Mouse (Mus musculus): ENCODE results near the gene Sufu. TPM values are rescaled to one million over a fixed set of nuclear protein-coding genes. Genes with fewer than 3 reads are reported as not detected.
A peak's percentile ranks its signal among the peaks of the same experiment; 100 is the strongest.

Gene Sufu
- polyA plus RNA-seq, 1 experiment from 2014 or later, result 33.8 TPM

- WGBS, result 27% methylated on average over 4 of the region's 4 CpGs
- Histone ChIP-seq H3K36me3 (ENCODE audit: control insufficient read depth, insufficient read depth, low read length) (peaks cover 37% of the 10 kb centered on the region), H3K4me1 (replicated peaks; ENCODE audit: control insufficient read depth, insufficient read depth, low read length) (peaks cover 5% of the 10 kb centered on the region; the same call in 1 of the 2 replicates), H3K4me2 (ENCODE audit: low read depth, low read length) (no peak overlapping the region), H3K27ac (ENCODE audit: low read length) (no peak overlapping the region), H3K27me3 (ENCODE audit: control insufficient read depth, insufficient read depth, low read depth, low read length) (no peaks in the 10 kb centered on the region), H3K4me3 (ENCODE audit: low read length) (no peak overlapping the region), H3K9ac (ENCODE audit: low read length) (no peak overlapping the region), H3K9me3 (ENCODE audit: control insufficient read depth, low read length) (no peaks in the 10 kb centered on the region)
- ATAC-seq (ENCODE audit: low read depth), result no peak
These were observed 20.8 kb upstream of the Sufu start for GRCm38 (mm10) chr19:46375891-46376290.

- H3K27me3 ChIP-seq (ENCODE audit: control insufficient read depth, insufficient read depth, low read depth, low read length), result no peaks in the 10 kb centered on the region
- no peaks in the 10 kb centered on the region for H3K4me1 ChIP-seq (replicated peaks; ENCODE audit: control insufficient read depth, insufficient read depth, low read length)
- peaks cover 66% of the 10 kb centered on the region for H3K36me3 ChIP-seq (ENCODE audit: control insufficient read depth, insufficient read depth, low read length)
- no peak overlapping the region for H3K4me2 ChIP-seq (ENCODE audit: low read depth, low read length)
- no peak overlapping the region for H3K4me3 ChIP-seq (ENCODE audit: low read length)
- no peak overlapping the region for H3K9ac ChIP-seq (ENCODE audit: low read length)
- WGBS, result 86% methylated on average over 9 of the region's 9 CpGs
- no peaks in the 10 kb centered on the region for H3K9me3 ChIP-seq (ENCODE audit: control insufficient read depth, low read length)
- no peak overlapping the region for H3K27ac ChIP-seq (ENCODE audit: low read length)
- ATAC-seq (ENCODE audit: low read depth), result no peak
These were observed 14.4 kb upstream of the Sufu start for GRCm38 (mm10) chr19:46382275-46382674.

- 83% methylated on average over 5 of the region's 5 CpGs for WGBS
- H3K4me2 ChIP-seq (ENCODE audit: low read depth, low read length), result no peak overlapping the region
- no peak for ATAC-seq (ENCODE audit: low read depth)
These were observed 6.8 kb upstream of the Sufu start for GRCm38 (mm10) chr19:46389872-46390271.

DNA sequence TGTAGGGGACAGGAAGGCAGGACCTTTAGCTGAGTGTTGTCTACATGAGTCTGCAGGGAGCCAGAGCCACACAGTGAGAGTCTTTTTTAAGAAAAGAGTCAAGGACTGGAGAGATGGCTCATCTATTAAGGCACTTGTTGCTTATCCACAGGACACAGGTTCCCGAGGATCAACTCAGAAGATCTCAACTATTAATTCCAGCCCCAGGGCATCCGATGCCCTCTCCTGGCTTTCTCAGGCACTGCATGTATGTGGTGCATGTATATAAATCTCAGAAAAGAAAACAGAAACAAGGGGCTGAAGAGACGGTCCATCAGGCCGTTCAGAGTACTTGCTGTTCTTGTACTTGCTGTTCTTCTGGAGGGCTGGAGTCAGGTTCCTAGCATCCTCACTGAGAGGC lies 4.7 kb upstream of the Sufu start:
- H3K9ac ChIP-seq (ENCODE audit: low read length), result no peak overlapping the region

More at GRCm38 (mm10) chr19:46389872-46390271, 6.8 kb upstream of the Sufu start:
- Histone ChIP-seq H3K4me1 (replicated peaks; ENCODE audit: control insufficient read depth, insufficient read depth, low read length) (peaks cover 14% of the 10 kb centered on the region), H3K9me3 (ENCODE audit: control insufficient read depth, low read length) (no peaks in the 10 kb centered on the region), H3K27me3 (ENCODE audit: control insufficient read depth, insufficient read depth, low read depth, low read length) (no peaks in the 10 kb centered on the region), H3K36me3 (ENCODE audit: control insufficient read depth, insufficient read depth, low read length) (peaks cover 4% of the 10 kb centered on the region; the same call in 1 of the 2 replicates), H3K9ac (ENCODE audit: low read length) (no peak overlapping the region), H3K27ac (ENCODE audit: low read length) (no peak overlapping the region), H3K4me3 (ENCODE audit: low read length) (no peak overlapping the region)

DNA sequence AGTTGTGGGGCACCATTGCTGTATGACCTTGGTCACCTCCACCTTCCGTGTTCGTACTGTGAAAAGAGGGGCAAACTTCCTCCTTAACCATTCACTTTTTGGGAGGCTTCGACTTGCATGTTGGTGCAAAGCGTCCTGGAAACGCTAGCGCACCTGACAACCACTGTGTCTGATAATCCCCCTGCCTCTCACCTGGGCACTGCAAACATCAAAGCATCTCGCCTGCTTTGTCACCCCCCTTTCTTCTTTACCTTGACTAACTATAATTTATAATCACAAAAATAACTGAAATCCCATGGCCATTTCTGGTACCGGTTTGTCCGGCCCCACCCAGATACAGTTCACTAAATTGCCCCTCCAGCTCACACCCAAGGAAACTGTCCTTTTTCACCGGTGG lies 2.0 kb upstream of the Sufu start:
- 5% methylated on average over 10 of the region's 10 CpGs for WGBS

More for the DNA sequence above, 4.7 kb upstream of the Sufu start:
- Histone ChIP-seq H3K9me3 (ENCODE audit: control insufficient read depth, low read length) (no peaks in the 10 kb centered on the region), H3K4me2 (ENCODE audit: low read depth, low read length) (no peak overlapping the region), H3K4me1 (replicated peaks; ENCODE audit: control insufficient read depth, insufficient read depth, low read length) (peaks cover 18% of the 10 kb centered on the region), H3K4me3 (ENCODE audit: low read length) (no peak overlapping the region), H3K27me3 (ENCODE audit: control insufficient read depth, insufficient read depth, low read depth, low read length) (no peaks in the 10 kb centered on the region), H3K36me3 (ENCODE audit: control insufficient read depth, insufficient read depth, low read length) (peaks cover 3% of the 10 kb centered on the region; the same call in 1 of the 2 replicates), H3K27ac (ENCODE audit: low read length) (no peak overlapping the region)
- WGBS, result 37% methylated on average over 4 of the region's 4 CpGs
- no peak for ATAC-seq (ENCODE audit: low read depth)

GRCm38 (mm10) chr19:46395109-46396009 lies 1.3 kb upstream of the Sufu start, which contains the start of gene Actr1a:
Actr1a (minus strand) TSS chr19:46395748.
- H3K4me3 ChIP-seq (ENCODE audit: low read length), result peak within 1 kb of the TSS; percentile 77
- ATAC-seq (ENCODE audit: low read depth), result peak; percentile 94
- H3K27ac ChIP-seq (ENCODE audit: low read length), result peak within 1 kb of the TSS; percentile 68
- H3K27me3 ChIP-seq (ENCODE audit: control insufficient read depth, insufficient read depth, low read depth, low read length), result no peaks in the 10 kb centered on the region
- H3K9ac ChIP-seq (ENCODE audit: low read length), result peak within 1 kb of the TSS; percentile 78
- H3K36me3 ChIP-seq (ENCODE audit: control insufficient read depth, insufficient read depth, low read length), result peaks cover 3% of the 10 kb centered on the region; the same call in 1 of the 2 replicates
- H3K9me3 ChIP-seq (ENCODE audit: control insufficient read depth, low read length), result no peaks in the 10 kb centered on the region
- WGBS, result under 1% methylated on average over 51 of the region's 51 CpGs
- peaks cover 40% of the 10 kb centered on the region for H3K4me1 ChIP-seq (replicated peaks; ENCODE audit: control insufficient read depth, insufficient read depth, low read length)
- H3K4me2 ChIP-seq (ENCODE audit: low read depth, low read length), result peak within 1 kb of the TSS; percentile 89

More for the DNA sequence above, 2.0 kb upstream of the Sufu start:
- no peaks in the 10 kb centered on the region for H3K27me3 ChIP-seq (ENCODE audit: control insufficient read depth, insufficient read depth, low read depth, low read length)
- peak overlapping the region; percentile 49 for H3K9ac ChIP-seq (ENCODE audit: low read length)
- no peak overlapping the region for H3K27ac ChIP-seq (ENCODE audit: low read length)
- no peaks in the 10 kb centered on the region for H3K9me3 ChIP-seq (ENCODE audit: control insufficient read depth, low read length)
- H3K4me2 ChIP-seq (ENCODE audit: low read depth, low read length), result peak overlapping the region; percentile 89
- H3K36me3 ChIP-seq (ENCODE audit: control insufficient read depth, insufficient read depth, low read length), result peaks cover 3% of the 10 kb centered on the region; the same call in 1 of the 2 replicates
- H3K4me1 ChIP-seq (replicated peaks; ENCODE audit: control insufficient read depth, insufficient read depth, low read length), result peaks cover 34% of the 10 kb centered on the region
- no peak for ATAC-seq (ENCODE audit: low read depth)
- peak overlapping the region; percentile 77 for H3K4me3 ChIP-seq (ENCODE audit: low read length)

DNA sequence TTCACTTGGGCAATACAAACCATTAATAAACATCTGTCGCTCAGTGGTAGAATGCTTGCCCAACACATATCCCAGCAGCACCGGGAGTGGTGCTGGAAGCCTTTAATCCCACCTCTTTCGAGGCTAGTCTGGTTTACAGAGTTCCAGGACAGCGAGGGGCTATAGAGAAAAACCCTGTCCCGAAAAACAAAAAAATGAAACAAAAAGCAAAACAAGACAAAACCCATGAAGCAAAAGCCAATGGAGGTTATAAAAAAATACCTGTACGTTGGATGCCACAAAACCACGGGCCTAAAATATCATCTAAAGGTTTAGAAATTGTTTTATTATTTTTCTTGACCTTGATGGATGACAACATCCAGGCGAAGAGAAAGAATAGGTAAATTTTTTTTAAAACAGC lies 587 bp upstream of the Sufu start:
- WGBS, result 9% methylated on average over 8 of the region's 8 CpGs
- H3K4me1 ChIP-seq (replicated peaks; ENCODE audit: control insufficient read depth, insufficient read depth, low read length), result peaks cover 38% of the 10 kb centered on the region
- no peak for ATAC-seq (ENCODE audit: low read depth)
- H3K9ac ChIP-seq (ENCODE audit: low read length), result peak overlapping the region; percentile 78; the same call in 1 of the 2 replicates
- peaks cover 5% of the 10 kb centered on the region; the same call in 1 of the 2 replicates for H3K36me3 ChIP-seq (ENCODE audit: control insufficient read depth, insufficient read depth, low read length)
- H3K27ac ChIP-seq (ENCODE audit: low read length), result peak overlapping the region; percentile 9; the same call in 1 of the 2 replicates
- H3K4me2 ChIP-seq (ENCODE audit: low read depth, low read length), result peak overlapping the region; percentile 76
- no peaks in the 10 kb centered on the region for H3K27me3 ChIP-seq (ENCODE audit: control insufficient read depth, insufficient read depth, low read depth, low read length)
- peak overlapping the region; percentile 77 for H3K4me3 ChIP-seq (ENCODE audit: low read length)
- H3K9me3 ChIP-seq (ENCODE audit: control insufficient read depth, low read length), result no peaks in the 10 kb centered on the region

DNA sequence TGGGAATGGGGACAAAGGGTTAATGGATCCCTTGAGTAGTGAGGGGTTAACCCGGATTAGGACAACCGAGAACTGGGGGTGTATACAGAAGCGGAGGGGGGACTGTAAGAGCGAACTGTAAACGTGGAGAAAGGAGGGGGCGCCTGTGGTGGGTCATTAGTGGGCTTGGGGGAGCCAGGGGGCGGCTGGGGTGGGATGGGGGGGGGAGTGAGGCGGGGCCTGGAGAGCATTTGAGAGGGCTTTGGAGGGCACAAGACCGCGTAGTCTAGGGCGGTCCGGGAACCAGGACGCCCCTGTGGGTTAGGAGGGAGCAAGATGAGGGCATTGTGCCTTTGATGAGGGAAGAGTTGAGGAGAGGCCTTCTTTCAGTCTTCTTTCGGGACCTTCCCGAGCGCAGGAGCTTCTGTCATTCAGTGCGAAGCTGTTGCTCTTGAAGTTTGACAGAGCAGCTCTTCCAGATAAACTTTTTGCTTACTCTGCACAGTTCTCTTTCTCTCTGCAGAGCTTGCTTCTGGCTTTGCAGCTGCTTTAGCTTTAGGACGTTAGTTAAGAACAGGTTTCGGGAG lies 823 bp downstream of the Sufu start:
- Histone ChIP-seq H3K9me3 (ENCODE audit: control insufficient read depth, low read length) (no peaks in the 10 kb centered on the region), H3K4me1 (replicated peaks; ENCODE audit: control insufficient read depth, insufficient read depth, low read length) (peaks cover 38% of the 10 kb centered on the region), H3K9ac (ENCODE audit: low read length) (peak overlapping the region; percentile 76), H3K27me3 (ENCODE audit: control insufficient read depth, insufficient read depth, low read depth, low read length) (no peaks in the 10 kb centered on the region), H3K27ac (ENCODE audit: low read length) (peak overlapping the region; percentile 83), H3K4me3 (ENCODE audit: low read length) (peak overlapping the region; percentile 64), H3K36me3 (ENCODE audit: control insufficient read depth, insufficient read depth, low read length) (peaks cover 3% of the 10 kb centered on the region; the same call in 1 of the 2 replicates), H3K4me2 (ENCODE audit: low read depth, low read length) (peak overlapping the region; percentile 70)
- ATAC-seq (ENCODE audit: low read depth), result no peak
- WGBS, result 2% methylated on average over 19 of the region's 19 CpGs

- Histone ChIP-seq H3K9me3 (ENCODE audit: control insufficient read depth, low read length) (no peaks in the 10 kb centered on the region), H3K27me3 (ENCODE audit: control insufficient read depth, insufficient read depth, low read depth, low read length) (no peaks in the 10 kb centered on the region), H3K36me3 (ENCODE audit: control insufficient read depth, insufficient read depth, low read length) (peaks cover 8% of the 10 kb centered on the region; the same call in 1 of the 2 replicates), H3K4me2 (ENCODE audit: low read depth, low read length) (peak overlapping the region; percentile 70), H3K4me1 (replicated peaks; ENCODE audit: control insufficient read depth, insufficient read depth, low read length) (peaks cover 36% of the 10 kb centered on the region), H3K27ac (ENCODE audit: low read length) (no peak overlapping the region), H3K4me3 (ENCODE audit: low read length) (peak overlapping the region; percentile 64), H3K9ac (ENCODE audit: low read length) (peak overlapping the region; percentile 76)
- 26% methylated on average over 3 of the region's 3 CpGs for WGBS
- no peak for ATAC-seq (ENCODE audit: low read depth)
These were observed 1.7 kb downstream of the Sufu start for GRCm38 (mm10) chr19:46398401-46398800.
